Mouse (Mus musculus): Measurements from ENCODE around the gene Agk. TPM values are rescaled to one million over a fixed set of nuclear protein-coding genes. Genes with fewer than 3 reads are reported as not detected.

Agk gene
- polyA plus RNA-seq, 1 experiment from 2014 or later: 37.9 TPM

DNA sequence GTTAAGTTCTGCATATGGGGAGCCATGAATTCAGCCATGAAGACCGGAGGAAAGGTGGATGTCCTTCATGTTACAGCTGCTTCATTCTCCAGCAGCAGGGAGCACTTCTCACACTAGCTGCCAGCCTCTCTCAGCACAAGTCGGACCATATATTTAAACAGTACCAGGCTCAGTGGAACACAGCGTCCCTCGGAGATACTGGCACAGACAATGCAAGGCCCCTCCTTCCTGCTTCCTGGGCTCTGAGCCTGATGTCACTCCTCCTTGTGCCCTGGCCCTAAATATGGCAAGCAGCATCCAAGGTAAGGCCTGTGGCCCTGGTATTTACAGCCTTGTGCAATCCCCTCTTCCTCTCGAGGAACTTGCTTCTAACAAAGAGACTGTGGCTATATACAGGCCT, 90.8 kb downstream of the Agk start:
- Histone ChIP-seq H3K27me3 (replicated peaks) (no peaks in the 10 kb centered on the region), H3K9me3 (no peaks in the 10 kb centered on the region), H3K36me3 (no peaks in the 10 kb centered on the region), H3K4me2 (replicated peaks) (no peak overlapping the region), H3K27ac (no peak overlapping the region), H3K4me1 (replicated peaks) (no peaks in the 10 kb centered on the region), H3K9ac (no peak overlapping the region), H3K4me3 (replicated peaks) (no peak overlapping the region)
- ATAC-seq: no peak
- WGBS: 75% methylated on average over 5 of the region's 5 CpGs

DNA sequence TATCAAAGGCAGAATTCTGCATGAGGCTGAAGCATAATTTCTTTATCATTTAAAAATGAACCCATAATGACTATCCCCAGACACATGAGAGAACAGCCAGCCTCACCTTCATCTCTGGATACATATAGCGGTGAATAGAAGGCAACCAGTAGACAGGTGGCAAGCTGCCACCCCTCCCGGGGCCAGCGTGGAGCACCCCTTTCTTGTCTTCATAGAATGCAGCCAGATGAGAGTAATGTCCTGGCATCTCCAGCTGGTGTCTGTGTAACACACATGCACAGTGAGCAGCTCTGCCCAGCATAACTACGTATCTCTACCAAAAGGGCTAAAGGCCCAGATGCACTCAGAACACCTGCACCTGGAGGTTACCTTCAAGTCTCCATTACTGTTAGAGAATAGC, 93.4 kb downstream of the Agk start:
- WGBS: 98% methylated on average over 4 of the region's 4 CpGs
- H3K4me2 ChIP-seq (replicated peaks): no peak overlapping the region

DNA sequence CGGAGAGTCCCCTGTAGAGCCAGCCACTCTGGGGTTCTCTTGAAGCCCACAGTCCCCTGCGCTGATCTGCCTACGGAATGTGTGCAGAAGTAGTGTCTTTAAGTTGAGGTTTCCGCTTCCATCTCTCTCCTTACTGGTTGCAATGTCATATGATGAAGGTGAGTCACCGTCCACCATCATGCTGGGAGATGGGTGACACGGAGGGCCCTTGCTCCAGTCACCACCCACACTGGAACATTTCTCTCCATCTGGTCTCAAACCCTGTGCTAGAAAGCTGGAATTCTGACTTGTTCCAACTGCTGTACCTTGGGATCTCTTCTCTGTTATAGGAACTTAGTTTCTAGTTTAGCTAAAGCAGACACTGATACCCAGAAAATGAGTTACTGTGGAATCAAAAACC, 96.1 kb downstream of the Agk start:
- H3K9ac ChIP-seq: no peak overlapping the region
- no peaks in the 10 kb centered on the region for H3K27me3 ChIP-seq (replicated peaks)
- H3K9me3 ChIP-seq: no peaks in the 10 kb centered on the region
- no peak overlapping the region for H3K4me3 ChIP-seq (replicated peaks)
- 91% methylated on average over 6 of the region's 6 CpGs for WGBS
- ATAC-seq: no peak
- no peak overlapping the region for H3K4me2 ChIP-seq (replicated peaks)
- H3K36me3 ChIP-seq: no peaks in the 10 kb centered on the region
- H3K27ac ChIP-seq: no peak overlapping the region
- H3K4me1 ChIP-seq (replicated peaks): no peaks in the 10 kb centered on the region

More for the DNA sequence above, 93.4 kb downstream of the Agk start:
- H3K9me3 ChIP-seq: no peaks in the 10 kb centered on the region
- H3K27ac ChIP-seq: no peak overlapping the region
- no peaks in the 10 kb centered on the region for H3K4me1 ChIP-seq (replicated peaks)
- H3K27me3 ChIP-seq (replicated peaks): no peaks in the 10 kb centered on the region
- no peak for ATAC-seq
- no peak overlapping the region for H3K4me3 ChIP-seq (replicated peaks)
- no peaks in the 10 kb centered on the region for H3K36me3 ChIP-seq
- H3K9ac ChIP-seq: no peak overlapping the region

DNA sequence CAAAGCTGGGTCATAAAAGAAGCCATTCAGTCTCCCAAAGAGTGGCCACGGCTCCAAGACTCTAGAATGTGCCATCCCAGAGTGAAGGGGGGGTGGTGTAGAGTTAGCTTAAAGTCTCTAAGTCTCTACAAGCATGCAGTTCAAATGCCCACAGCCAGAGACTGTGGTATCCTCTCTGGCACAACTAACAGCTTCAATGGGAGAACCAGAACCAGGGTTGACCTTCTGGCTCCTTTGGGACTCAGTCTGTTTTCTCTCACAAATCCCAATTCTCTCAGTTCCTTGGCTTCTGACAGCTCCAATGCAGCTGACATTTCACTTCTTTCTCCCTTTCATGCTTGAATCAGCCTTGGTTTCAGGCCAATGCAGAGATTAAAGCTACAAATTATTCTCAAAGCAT, 98.0 kb downstream of the Agk start:
- 79% methylated on average over 1 of the region's 1 CpGs for WGBS

GRCm38 (mm10) chr6:40423774-40424173, 98.8 kb downstream of the Agk start:
- ATAC-seq: 0 out of 2 replicates have a peak, but pooled peaks have one; percentile 28
- H3K9ac ChIP-seq: no peak overlapping the region
- no peak overlapping the region for H3K4me3 ChIP-seq (replicated peaks)
- no peaks in the 10 kb centered on the region for H3K9me3 ChIP-seq
- no peaks in the 10 kb centered on the region for H3K4me1 ChIP-seq (replicated peaks)
- H3K36me3 ChIP-seq: no peaks in the 10 kb centered on the region
- no peak overlapping the region for H3K4me2 ChIP-seq (replicated peaks)
- WGBS: 48% methylated on average over 1 of the region's 1 CpGs
- no peaks in the 10 kb centered on the region for H3K27me3 ChIP-seq (replicated peaks)
- no peak overlapping the region for H3K27ac ChIP-seq

More for the DNA sequence above, 98.0 kb downstream of the Agk start:
- H3K4me2 ChIP-seq (replicated peaks): no peak overlapping the region
- H3K4me1 ChIP-seq (replicated peaks): no peaks in the 10 kb centered on the region
- H3K27ac ChIP-seq: no peak overlapping the region
- H3K9ac ChIP-seq: no peak overlapping the region
- H3K27me3 ChIP-seq (replicated peaks): no peaks in the 10 kb centered on the region
- ATAC-seq: no peak
- no peaks in the 10 kb centered on the region for H3K9me3 ChIP-seq
- no peak overlapping the region for H3K4me3 ChIP-seq (replicated peaks)
- H3K36me3 ChIP-seq: no peaks in the 10 kb centered on the region

GRCm38 (mm10) chr6:40427441-40427840, 102.5 kb downstream of the Agk start:
- H3K4me3 ChIP-seq (replicated peaks): no peak overlapping the region
- WGBS: 85% methylated on average over 7 of the region's 7 CpGs

GRCm38 (mm10) chr6:40428696-40429095, 103.7 kb downstream of the Agk start:
- Histone ChIP-seq H3K27ac (no peak overlapping the region), H3K4me1 (replicated peaks) (no peaks in the 10 kb centered on the region), H3K36me3 (no peaks in the 10 kb centered on the region), H3K27me3 (replicated peaks) (no peaks in the 10 kb centered on the region), H3K9me3 (no peaks in the 10 kb centered on the region), H3K4me2 (replicated peaks) (no peak overlapping the region), H3K9ac (no peak overlapping the region), H3K4me3 (replicated peaks) (no peak overlapping the region)
- no peak for ATAC-seq
- WGBS: 67% methylated on average over 3 of the region's 3 CpGs

More at GRCm38 (mm10) chr6:40427441-40427840, 102.5 kb downstream of the Agk start:
- Histone ChIP-seq H3K27ac (no peak overlapping the region), H3K4me1 (replicated peaks) (no peaks in the 10 kb centered on the region), H3K9ac (no peak overlapping the region), H3K4me2 (replicated peaks) (no peak overlapping the region), H3K36me3 (no peaks in the 10 kb centered on the region), H3K9me3 (no peaks in the 10 kb centered on the region), H3K27me3 (replicated peaks) (no peaks in the 10 kb centered on the region)
- ATAC-seq: no peak

DNA sequence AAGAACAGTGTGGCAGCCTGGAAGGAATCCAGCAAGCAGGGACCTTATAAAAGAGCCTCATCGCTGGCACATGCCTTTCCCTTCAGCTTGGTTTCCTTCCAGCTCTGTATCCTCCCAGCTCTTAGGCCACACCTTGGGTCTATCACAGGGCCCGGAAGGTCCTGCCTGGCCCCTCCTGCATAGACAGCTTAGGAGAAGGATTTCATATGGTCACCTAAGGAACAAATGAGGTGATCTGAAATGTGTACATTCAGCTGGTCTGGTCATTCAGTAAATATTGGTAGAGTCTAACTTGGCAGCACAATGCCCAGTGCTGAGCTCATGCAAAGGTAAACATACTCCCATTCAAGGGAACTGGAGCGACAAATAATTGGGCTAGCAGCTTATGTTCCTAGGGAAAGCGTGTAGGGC, 104.6 kb downstream of the Agk start:
- Histone ChIP-seq H3K27ac (no peak overlapping the region), H3K27me3 (replicated peaks) (no peaks in the 10 kb centered on the region), H3K36me3 (no peaks in the 10 kb centered on the region), H3K4me1 (replicated peaks) (peaks cover 2% of the 10 kb centered on the region; the same call in 1 of the 2 replicates), H3K9ac (no peak overlapping the region), H3K4me2 (replicated peaks) (no peak overlapping the region), H3K4me3 (replicated peaks) (no peak overlapping the region), H3K9me3 (no peaks in the 10 kb centered on the region)
- 62% methylated on average over 4 of the region's 4 CpGs for WGBS
- 0 out of 2 replicates have a peak, but pooled peaks have one; percentile 12 for ATAC-seq

- WGBS: 89% methylated on average over 3 of the region's 3 CpGs
- H3K27me3 ChIP-seq (replicated peaks): no peaks in the 10 kb centered on the region
- no peak for ATAC-seq
- no peak overlapping the region for H3K4me2 ChIP-seq (replicated peaks)
- H3K4me1 ChIP-seq (replicated peaks): peaks cover 7% of the 10 kb centered on the region
- no peak overlapping the region for H3K9ac ChIP-seq
- H3K9me3 ChIP-seq: no peaks in the 10 kb centered on the region
- H3K4me3 ChIP-seq (replicated peaks): no peak overlapping the region
- no peak overlapping the region for H3K27ac ChIP-seq
- H3K36me3 ChIP-seq: no peaks in the 10 kb centered on the region
Measured at GRCm38 (mm10) chr6:40430251-40430650, 105.3 kb downstream of the Agk start.

DNA sequence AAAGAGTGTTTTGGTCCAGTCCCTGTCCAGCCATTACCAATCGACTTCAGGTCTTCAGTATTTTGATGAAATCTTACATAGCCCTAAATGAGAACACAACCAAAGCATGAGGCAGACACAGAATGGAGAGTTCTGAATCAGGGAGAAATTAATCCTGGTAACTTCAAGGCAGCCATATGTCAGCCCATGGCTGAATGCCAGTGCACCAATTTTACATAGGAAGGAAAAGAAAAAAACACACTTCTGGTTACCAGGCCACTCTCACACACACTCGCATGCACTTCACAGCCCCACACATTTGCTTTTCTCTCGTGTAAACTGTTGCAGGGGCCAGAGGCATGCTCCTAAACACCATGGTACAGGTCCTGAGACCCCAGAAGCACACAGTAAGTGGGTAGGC, 105.9 kb downstream of the Agk start:
- Histone ChIP-seq H3K9ac (no peak overlapping the region), H3K9me3 (no peaks in the 10 kb centered on the region), H3K27ac (no peak overlapping the region), H3K4me2 (replicated peaks) (no peak overlapping the region), H3K27me3 (replicated peaks) (no peaks in the 10 kb centered on the region), H3K4me1 (replicated peaks) (peaks cover 7% of the 10 kb centered on the region), H3K36me3 (no peaks in the 10 kb centered on the region), H3K4me3 (replicated peaks) (no peak overlapping the region)
- ATAC-seq: 0 out of 2 replicates have a peak, but pooled peaks have one; percentile 1
- 66% methylated on average over 3 of the region's 3 CpGs for WGBS

GRCm38 (mm10) chr6:40431356-40431755, 106.4 kb downstream of the Agk start:
- Histone ChIP-seq H3K4me1 (replicated peaks) (peaks cover 7% of the 10 kb centered on the region), H3K36me3 (no peaks in the 10 kb centered on the region), H3K4me2 (replicated peaks) (no peak overlapping the region), H3K4me3 (replicated peaks) (no peak overlapping the region), H3K9ac (no peak overlapping the region), H3K27me3 (replicated peaks) (no peaks in the 10 kb centered on the region), H3K27ac (no peak overlapping the region), H3K9me3 (no peaks in the 10 kb centered on the region)
- 52% methylated on average over 4 of the region's 4 CpGs for WGBS
- ATAC-seq: peak; percentile 80

DNA sequence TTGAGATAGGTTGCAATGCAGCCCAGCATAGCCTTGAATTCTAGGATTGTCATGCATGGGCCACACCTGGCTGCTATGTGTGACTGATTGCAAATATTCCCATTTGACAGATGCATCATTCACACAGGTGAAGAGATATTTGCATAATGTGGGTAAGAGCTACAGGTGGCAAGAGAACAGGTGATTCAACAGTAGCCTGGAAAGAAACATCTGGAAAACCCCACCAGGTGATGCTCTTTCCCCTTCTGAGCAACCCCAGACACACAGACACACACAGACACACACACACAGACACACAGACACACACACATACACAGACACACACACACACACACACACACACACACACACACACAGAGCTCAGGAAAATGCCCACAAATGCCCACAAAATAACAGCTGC, 106.8 kb downstream of the Agk start:
- no peak overlapping the region for H3K27ac ChIP-seq
- H3K9ac ChIP-seq: no peak overlapping the region
- H3K27me3 ChIP-seq (replicated peaks): no peaks in the 10 kb centered on the region

GRCm38 (mm10) chr6:40432346-40433275, 107.6 kb downstream of the Agk start:
- Histone ChIP-seq H3K27ac (no peak overlapping the region), H3K9me3 (no peaks in the 10 kb centered on the region), H3K36me3 (no peaks in the 10 kb centered on the region), H3K4me3 (replicated peaks) (no peak overlapping the region), H3K9ac (no peak overlapping the region), H3K4me2 (replicated peaks) (no peak overlapping the region), H3K4me1 (replicated peaks) (peaks cover 7% of the 10 kb centered on the region), H3K27me3 (replicated peaks) (no peaks in the 10 kb centered on the region)
- no peak for ATAC-seq
- 93% methylated on average over 17 of the region's 17 CpGs for WGBS

More for the DNA sequence above, 106.8 kb downstream of the Agk start:
- ATAC-seq: no peak
- Histone ChIP-seq H3K4me1 (replicated peaks) (peaks cover 7% of the 10 kb centered on the region), H3K4me2 (replicated peaks) (no peak overlapping the region), H3K9me3 (no peaks in the 10 kb centered on the region), H3K36me3 (no peaks in the 10 kb centered on the region), H3K4me3 (replicated peaks) (no peak overlapping the region)
